Mouse (Mus musculus) c-Kit-positive CD71-positive TER-119-positive erythroid progenitor cells, embryonic 14.5 days (primary cell): ENCODE measurements around the gene Lrrc3b.

Experiments
- DNase-seq: peaks from one replicate; pipeline ENCODE4 v3.0.0-alpha.2; 2013; ENCODE audit warnings: low spot score

Gene Lrrc3b

DNA sequence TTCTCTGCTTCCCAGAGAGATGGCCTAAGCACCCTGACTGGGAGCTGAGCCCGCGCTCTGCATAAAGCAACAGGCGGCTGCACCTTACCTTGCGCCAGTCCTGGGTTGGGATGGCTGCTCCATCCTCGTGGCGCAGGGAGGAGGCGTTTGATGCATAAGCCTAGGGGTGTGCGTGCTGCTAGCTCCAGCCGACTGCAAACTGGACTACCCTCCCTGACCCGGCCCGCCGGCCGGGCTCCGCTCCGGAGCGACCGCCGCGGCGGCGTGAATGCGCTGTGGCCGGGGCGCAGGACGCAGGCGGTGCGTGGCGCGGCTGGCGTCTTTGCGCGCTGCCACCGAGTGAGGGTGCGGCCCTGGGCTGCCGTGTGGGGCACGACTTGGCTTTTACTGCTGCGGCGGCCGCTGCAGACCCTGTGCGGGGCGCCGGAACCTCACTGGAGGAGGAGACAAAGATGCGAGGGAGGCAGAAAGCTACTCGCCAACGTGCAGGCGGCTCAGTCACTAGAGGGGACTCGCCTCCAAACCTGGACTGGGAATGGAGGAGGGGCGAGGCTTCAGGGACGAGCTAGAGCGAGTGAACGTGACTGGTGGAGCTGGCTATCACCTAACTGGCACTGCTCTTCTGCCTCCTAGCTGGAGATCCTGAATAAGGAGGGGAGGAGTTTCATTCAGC lies at the start of gene Lrrc3b:
TSS of gene Lrrc3b (minus strand) at position 503 of the 673 bp plus-strand sequence.
- no peak for DNase-seq

DNA sequence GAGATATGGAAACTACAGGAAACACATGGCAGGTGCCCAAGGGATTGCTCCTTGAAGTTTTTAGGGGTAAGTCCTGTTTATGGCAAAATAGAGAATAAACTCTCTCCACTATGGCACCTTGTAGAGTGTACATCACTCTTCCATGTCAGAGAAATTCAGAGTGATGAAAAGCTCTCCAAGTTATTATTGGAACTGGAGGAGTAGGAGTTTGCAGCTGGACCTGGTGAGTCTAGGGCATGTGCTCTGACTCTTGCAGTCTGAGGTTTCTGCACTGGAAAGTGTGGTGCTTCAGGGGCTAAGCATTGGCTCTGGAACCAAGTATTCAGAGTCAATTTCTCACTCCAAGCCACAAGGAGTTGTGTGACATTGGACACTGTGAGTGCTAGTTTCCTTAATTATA lies 38.9 kb upstream of the Lrrc3b start:
- DNase-seq: no peak

DNA sequence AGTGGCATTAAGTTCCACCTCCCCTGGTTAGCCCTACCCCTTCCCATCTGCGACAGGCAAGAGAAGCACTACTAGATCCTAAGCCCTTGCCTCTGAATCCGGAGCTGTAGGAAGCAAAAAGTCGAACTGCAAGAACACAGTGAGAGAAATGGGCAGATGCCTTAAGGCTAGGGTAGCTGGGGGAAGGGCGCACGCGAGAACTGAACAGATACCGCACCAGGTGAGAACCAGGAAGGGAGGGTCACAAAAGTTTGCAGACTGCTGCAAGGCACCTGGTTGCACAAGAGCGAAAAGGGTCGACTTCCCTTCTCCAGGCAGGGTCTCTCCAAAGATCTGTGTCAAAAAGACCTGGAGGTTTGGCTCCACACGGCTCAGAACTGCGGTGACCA lies 697 bp downstream of the Lrrc3b start:
- no peak for DNase-seq

DNA sequence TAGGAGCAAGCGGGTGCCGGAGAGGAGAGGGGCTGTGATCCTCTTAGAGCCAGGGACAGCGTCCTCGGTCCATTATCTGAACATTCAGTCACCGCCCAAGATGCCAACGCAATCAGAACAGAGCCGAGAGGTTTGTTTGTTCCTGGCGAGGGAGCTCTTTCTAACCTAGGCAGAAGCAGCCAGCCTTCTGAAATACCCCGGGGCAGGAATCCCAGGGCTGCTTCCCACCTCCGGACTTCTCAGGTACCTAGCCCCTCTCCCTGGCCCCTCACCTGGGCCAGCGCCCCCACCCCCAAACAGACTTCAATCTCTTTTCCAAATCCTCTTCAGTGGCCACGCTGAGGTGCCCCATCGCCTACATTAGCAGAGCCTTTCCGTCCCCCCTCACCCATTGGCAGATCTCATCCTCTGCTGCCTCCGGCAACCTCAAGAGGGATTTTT lies 1.3 kb downstream of the Lrrc3b start:
- no peak for DNase-seq

DNA sequence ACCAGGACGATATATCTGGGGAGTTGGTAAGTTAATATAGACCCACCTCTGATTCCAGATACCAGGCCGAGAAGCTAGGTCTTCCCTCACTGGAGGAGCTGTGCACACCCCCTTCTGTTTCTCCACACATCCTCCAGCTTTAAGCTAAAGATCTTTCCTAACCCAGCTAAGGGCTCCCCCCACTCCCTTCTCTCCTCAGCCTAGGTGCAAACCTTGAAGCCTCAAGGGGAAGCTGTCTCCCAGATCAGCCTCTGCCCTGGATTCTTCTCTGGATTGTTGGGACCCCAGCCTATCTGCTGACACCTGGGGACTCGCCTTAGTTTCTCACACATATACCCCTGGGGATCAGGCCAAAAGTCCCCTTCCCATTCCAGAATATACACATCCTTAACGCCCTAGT lies 1.7 kb downstream of the Lrrc3b start:
- no peak for DNase-seq

DNA sequence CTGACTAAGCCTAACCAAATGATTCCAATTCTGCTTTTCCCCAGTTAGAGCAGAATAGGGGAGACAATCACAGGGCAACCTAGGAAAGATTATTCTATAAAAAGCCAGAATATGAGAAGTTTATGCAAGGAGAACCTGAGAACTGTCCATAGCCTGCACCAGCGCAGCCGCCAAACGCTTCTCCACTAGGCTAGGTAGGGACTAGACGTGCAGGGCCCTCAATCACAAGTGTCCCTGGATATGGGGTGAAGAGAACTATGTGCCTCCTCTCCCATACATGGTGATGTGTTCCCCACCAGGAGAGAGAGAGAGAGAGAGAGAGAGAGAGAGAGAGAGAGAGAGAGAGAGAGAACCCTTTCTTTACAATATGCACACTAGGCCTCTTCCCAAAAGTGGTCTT lies 2.2 kb downstream of the Lrrc3b start:
- DNase-seq: no peak

DNA sequence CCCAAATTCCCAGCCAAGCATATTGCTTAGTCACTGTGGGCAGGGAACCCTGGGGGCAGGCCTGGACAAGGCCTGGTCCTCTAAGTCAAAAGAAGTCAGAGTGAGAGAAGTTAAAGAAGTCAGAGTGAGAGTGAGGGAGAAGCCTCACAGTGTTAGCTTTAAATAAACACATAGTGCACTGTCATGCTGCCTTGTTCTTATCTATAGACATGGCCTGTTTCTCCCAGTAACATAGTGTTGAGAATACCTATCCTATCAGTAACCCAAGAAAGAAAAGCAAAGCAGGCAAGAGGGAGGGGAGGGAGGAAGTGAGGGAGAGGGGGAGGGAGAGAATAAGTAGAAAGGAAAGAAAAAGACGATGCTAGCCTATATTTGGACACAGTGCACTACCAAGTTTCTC lies 6.4 kb downstream of the Lrrc3b start:
- DNase-seq: no peak

DNA sequence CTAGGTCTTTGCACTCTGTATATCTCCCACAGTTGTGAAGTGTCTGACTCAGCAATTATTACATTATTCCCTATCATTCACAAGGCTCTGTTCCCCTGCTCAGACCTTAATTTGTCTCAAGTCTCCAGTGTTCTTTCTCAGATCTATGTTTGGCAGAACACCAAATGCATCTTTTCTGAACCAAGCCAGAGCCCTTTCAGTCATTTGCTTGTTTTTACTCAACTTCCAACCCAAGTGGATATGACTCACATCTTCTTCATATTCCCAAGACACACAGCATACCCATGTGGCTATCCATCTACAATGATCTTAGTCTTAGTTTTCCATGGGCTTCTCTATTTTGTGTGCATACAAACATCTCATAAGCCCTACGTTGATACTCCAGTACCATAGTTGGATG lies 17.2 kb downstream of the Lrrc3b start:
- no peak for DNase-seq

DNA sequence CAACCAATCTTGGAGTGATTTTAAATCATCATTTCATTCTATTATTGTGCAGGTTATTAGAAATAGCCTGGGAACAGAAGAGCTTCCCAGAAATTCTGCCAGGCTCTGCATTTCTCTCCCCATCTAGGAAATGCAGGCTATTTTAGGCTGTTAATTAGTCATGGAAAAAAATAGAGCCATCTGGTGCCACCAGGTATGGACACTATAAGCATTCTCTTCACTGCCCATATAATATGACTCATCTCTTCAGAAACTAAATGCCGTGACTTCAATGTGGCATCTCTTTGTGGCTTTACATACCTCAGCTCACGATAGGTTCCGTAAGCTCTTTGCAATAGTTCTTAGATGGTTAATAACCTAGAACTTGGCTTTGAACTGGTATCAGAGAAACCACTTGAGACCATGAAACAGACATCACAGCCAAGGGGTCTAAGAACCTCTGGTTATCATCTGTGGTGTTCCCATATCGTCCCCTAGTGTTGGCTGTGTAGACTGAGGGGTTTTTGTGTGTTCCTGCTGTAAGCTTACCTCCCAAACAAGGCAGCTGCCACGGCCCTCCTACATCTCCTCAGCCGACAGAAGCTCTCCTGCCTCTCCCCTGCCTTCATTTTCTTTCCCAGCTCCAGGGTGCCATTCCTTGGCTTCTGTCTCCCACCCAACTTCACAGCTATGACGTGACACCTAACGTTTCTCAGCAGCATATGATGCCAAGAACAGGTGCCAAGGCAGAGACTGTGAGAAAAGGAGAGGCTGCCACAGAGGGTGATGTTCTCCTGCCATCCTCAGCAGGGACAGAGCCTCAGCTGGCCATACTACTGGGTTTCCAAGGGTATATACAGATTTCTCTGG lies 27.9 kb downstream of the Lrrc3b start:
- DNase-seq: no peak

DNA sequence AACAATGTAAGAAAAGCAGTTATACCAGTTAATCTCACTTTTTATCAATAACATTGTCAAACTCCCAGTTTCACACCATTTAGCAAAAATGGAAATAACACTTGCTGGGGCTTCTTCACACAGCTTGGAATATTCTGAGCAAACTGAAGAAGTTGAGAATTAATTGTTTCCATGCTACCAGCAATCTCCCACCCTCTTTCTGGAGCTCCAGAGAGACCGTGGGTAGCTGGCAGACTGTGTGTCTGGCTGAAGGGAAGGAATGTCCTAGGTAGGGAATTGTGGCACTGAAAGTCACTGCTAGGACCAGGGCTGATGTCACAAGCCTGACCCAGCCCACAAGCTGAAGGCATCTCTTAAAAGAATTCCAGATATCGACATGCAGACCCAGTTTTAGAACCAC lies 53.3 kb downstream of the Lrrc3b start:
- DNase-seq: no peak

DNA sequence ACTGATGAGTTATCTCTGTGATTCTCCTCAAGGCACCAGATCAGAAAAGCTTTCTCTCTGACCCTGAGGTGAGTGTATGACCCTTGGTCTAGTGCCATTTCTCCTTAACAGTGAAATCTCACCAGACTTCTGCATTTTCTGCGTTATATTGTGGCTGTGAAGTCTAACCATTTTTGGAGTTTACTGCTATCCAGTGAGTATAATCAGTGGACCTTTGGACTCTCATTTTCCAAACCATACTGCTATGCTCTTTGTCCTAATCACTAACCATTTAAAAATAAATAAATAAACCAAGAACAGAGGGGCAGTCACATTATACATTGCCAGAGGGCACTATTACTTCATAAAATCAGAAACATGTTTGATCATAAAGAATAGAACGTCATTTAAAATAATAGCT lies 53.8 kb downstream of the Lrrc3b start:
- DNase-seq: no peak

DNA sequence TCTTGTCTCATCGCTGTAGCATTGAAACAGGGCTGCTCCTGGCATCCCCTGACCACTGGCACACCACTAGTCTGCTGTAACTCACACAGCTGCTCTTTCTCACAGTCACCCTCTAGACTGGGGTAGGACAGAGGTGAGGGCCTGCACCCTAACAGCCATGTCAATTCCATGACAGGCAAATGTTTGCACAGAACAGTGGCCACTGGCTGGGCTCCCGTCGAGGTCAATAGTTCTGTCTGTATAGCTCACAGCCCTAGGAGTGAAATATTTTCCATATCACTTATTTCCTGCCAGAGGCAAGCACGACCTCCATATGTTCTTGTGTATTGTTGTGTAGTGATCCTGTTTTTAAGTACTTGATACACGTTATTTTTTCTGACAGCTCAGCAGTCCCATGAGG lies 54.3 kb downstream of the Lrrc3b start:
- DNase-seq: no peak

DNA sequence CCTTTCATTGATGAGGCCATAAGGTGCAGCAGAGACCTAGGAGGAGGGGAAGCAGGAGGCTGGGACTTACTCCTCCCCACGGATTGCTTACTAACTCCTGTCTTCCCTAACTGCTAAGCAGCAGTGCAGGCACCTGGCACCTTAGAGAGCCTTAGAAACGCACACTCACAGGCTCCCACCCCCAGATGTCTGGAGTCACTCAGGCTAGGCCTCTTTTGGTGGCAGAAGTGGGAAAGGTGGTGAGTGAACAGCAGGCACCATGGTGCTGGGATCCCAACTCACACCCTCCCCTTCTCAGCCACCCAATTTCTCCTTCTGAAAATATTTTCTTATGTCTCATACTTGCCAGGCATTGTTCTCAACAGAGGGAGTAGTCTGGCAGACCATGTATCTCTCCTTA lies 55.7 kb downstream of the Lrrc3b start:
- no peak for DNase-seq

DNA sequence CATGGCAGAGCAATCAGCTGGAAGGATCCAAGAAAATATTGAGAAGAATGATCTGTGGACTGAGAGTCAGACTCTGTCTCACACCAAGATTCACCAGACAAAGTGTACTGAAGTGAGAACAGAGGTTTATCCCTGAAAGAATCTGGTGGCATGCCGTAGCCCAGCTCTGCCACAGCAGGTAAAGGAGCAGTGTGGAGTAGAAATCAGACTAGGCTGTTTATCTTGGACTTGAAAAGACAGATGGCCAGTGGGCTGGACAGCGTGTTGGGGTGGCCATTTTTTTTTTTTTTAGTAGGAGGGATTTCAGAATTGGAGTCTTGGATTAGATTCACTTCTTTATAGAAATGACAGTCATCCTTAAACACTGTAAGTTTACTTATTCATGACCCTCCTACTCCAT lies 61.4 kb downstream of the Lrrc3b start:
- no peak for DNase-seq

DNA sequence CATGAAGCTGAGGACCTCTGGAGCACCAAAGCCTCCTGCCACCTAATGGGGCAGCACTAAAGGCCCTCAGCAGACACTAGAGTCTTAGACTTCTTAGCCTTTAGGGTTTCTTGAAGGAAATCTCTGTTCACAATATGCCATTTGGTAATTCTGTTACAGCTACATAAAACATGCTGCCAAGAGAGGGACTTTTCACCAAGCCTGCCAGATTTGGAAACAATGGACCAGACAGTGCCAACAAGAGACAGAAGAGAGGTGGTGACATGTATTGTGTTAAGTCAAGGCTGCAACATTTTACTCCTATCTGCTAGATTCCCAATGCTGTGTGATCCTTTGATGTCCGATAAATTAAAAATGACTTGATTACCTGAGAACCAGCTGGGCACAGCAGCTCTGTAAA lies 62.0 kb downstream of the Lrrc3b start:
- no peak for DNase-seq

DNA sequence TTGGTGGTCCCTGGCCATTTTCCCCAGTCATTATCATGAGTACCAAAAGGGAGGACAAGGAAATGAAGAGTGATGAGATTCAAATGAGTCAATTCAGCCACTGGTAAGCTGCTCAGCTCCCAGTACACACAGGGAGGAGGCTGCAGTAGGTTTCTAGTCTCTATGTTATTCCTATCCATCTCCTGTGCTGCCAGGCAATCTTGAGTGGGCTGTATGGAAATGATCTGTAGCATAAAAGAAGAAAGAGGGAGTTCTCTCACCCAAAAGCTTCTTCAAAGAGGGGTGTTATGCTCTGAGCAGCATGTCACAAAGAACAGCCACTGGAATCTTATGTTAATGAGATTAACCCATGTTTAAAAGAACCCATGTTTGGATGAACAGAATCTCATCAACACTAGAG lies 64.5 kb downstream of the Lrrc3b start:
- DNase-seq: no peak

DNA sequence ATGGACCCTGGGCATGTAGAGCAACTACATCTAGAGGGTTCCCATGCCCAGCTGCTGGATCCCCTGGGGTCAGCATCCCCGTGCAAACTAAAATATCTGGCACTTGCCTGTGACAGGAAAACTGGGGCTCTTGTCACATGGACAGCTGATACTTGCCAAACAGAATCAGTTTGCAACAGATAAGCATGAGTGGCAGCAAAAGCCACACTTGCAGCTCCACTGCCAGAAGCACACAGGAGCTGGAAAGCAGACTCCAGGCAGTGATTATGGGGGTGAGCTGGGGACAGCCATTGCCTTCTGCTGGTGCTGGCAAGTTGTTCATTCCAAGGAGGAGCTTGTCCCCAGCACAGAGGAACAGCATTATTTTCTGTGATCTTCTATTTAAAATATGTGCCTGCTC lies 65.8 kb downstream of the Lrrc3b start:
- DNase-seq: no peak

DNA sequence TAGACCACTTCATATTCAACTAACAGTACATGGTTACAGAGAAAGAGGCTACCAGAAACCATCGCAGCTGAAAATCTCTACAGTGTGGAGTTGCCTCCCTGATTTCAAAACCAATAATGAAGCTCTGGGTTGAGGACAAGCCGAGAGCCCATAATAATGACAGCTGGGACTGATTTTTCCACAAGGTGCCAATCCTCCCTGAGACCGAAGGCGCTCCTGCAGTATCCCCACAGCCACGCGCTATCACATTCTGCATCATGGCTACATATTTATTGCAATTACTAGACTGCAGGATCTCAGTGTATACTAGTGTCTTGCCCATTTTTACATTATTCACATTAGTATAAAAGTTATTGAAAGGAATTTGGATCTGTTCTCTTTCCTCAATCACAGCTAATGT lies 73.7 kb downstream of the Lrrc3b start:
- no peak for DNase-seq

DNA sequence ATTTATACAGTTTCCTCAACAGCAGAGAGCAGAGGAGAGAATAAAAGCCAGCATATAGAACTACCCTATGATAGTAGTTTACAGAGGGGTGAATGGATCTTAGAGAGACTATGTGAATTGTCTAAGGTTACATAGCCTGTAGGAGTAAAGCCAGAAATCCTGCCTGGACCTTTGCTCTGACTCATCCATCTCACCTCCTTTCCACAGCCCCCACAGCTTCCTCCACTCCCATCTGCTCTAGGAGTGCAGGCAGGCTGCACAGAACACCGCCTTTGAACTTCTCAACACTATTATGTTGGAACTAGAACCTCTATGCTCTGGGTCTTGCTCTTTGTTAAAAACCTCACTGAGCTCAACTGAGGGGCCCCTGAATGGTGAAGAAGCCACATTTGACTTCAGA lies 78.9 kb downstream of the Lrrc3b start:
- no peak for DNase-seq

DNA sequence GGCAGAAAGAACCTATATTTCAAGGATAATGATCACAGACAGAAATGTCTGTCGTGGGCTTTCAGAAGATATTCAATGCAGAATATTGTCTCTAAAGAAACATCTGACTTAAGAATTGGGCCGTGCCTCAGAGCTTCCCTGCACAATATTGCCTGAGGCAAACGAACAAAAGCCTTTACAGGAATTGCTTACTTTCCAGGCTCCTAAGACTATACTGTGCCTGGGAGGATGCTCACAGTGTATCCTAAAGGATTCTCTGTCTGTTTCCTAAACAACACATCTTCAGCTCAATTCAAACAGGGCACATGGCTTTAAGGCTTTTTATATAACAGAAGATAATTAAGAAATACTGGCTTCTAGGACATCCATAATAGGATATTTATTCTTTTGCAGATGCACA lies 79.7 kb downstream of the Lrrc3b start:
- DNase-seq: no peak

DNA sequence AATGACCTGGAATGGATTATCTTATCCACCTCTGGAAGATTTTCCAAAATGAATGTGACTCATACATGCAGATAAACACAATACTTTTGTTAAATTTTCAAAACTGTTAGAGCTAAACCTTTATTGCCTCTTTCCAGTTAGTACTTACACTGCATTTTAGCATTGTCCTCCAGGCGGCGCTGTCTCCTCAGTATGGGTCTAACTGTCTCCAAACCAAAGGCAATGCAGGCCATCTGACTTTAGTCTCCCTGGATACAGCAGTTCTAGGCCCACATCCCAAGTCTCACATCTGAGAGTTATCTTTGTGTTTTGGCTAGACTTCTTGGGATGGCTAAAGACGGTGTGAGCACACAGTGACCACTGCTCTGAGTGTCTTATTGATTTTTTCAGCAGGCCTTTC lies 83.3 kb downstream of the Lrrc3b start:
- DNase-seq: peak; percentile 25

DNA sequence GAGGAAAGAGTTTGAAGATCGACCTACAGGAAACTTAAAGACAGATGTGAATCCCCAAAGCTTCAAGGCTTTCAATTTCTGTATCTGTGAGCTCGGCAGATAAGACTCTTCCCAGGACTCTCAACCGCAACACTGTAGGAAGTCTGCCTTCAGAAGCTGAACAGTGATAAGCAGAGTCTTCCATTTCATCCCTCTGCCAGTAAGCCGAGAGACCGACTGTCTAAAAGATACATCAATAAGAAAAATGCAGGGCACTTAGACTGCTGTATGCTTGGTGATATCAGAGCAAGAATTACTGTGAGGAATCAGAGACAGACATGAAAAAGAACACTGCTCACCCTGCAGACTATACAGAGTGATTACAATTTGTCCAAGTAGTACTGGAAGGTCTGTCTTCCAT lies 84.5 kb downstream of the Lrrc3b start:
- no peak for DNase-seq

DNA sequence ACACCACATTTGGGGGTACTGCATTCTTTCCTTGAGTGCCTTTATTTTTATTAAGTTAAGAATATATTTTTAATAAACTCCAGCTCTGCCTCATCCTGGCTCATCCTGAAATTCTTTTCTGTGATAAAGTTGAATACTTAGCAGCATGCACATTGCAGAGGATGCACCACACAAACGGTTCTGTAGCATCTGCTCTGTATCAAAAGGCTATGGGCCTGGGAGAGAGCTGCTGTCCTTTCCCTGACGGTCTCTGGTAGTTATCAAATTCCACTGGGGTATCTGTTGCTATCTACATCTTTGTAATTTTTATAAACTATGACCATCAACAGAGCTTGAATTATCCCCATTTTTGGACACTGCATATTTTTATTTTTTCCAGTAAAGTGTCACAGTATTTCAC lies 105.7 kb downstream of the Lrrc3b start:
- no peak for DNase-seq

DNA sequence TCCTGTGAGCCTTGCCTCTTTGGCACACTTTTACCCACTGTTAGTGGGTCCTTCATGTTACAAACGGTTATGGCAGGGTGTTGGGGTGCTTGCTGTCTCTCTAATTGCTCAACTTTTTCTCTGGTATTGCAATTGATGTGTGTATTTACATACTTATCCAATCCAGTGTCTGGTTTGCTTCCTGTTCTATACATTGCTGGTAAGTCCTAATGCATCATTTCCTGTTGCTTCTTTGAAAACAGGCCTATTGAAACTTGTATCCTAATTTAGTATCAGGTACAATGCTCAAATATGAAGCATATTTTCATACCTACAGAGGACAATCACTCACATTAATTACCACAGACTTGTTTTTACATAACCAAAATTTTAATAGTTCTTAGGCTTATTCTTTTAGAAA lies 107.4 kb downstream of the Lrrc3b start:
- DNase-seq: no peak
